Mouse (Mus musculus): ENCODE measurements around the gene Olfr598. TPM values are rescaled to one million over a fixed set of nuclear protein-coding genes. Genes with fewer than 3 reads are reported as not detected.
"Not testable (repeated sequence)": the region's sequence is repeated elsewhere in the genome, so short reads cannot be mapped to it uniquely, and the experiment has no call there.

Olfr598 gene
- not detected in 2 replicates for polyA plus RNA-seq (2015; fragmentation: Nextera tagmentation; extraction: Ambion mirVana)

DNA sequence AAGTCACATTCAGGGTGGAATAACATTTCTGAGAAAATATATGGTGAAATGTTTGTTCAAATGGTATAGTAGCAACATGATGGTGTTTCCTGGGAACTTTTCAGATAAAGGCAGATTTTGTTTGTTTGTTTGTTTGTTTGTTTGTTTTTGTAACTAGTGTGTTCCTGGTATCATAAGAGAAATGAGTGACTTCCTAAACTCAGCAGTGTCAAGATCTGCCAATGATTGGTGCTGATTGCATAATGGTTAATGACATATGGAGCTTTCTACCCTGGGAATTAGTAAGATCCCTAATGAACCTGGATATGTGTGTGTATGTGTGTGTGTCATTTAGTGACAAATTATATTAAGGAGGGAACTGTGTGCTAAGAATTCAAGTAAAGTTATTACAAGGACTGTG, at the start of gene Olfr598:
TSS of gene Olfr598 (plus strand) at position 301 of the 400 bp plus-strand sequence.
- Histone ChIP-seq H3K9ac (no peak within 1 kb of the TSS), H3K27ac (replicated peaks) (no peak within 1 kb of the TSS), H3K4me2 (no peak within 1 kb of the TSS), H3K27me3 (no peaks in the 10 kb centered on the region), H3K36me3 (replicated peaks) (no peaks in the 10 kb centered on the region), H3K9me3 (replicated peaks) (no peaks in the 10 kb centered on the region), H3K4me1 (replicated peaks) (no peaks in the 10 kb centered on the region), H3K4me3 (replicated peaks) (no peak within 1 kb of the TSS)
- ATAC-seq (ENCODE audit: insufficient read depth) = no peak

DNA sequence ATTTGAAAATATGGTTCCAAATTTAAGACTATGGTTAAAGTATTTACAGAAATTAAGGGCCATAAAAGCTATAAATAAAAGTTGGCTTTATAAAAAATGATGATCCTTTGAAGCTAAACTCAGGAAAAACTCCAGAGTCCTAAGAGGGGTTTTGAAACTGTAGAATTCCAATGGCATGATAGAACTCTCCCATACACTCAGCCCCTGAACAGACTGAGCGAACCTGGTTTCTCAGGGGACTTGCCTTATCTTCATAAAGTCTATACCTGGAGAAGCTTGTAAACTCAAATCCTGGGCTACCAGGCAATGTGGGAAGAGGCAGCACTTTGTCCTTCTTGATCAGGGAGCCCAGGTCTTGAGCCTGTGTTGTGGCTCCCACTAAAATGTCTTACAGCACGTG, 18.0 kb upstream of the Olfr598 start, which contains the start of gene Olfr596:
TSS of gene Olfr596 (plus strand) at position 301 of the 400 bp plus-strand sequence.
- not testable (repeated sequence) for H3K4me2 ChIP-seq; H3K9me3 ChIP-seq (replicated peaks); H3K4me1 ChIP-seq (replicated peaks); H3K36me3 ChIP-seq (replicated peaks); H3K27me3 ChIP-seq; H3K27ac ChIP-seq (replicated peaks); H3K4me3 ChIP-seq (replicated peaks); ATAC-seq (ENCODE audit: insufficient read depth); H3K9ac ChIP-seq
- WGBS (ENCODE audit: insufficient replicate concordance) = 78% methylated on average over 2 of the region's 2 CpGs

DNA sequence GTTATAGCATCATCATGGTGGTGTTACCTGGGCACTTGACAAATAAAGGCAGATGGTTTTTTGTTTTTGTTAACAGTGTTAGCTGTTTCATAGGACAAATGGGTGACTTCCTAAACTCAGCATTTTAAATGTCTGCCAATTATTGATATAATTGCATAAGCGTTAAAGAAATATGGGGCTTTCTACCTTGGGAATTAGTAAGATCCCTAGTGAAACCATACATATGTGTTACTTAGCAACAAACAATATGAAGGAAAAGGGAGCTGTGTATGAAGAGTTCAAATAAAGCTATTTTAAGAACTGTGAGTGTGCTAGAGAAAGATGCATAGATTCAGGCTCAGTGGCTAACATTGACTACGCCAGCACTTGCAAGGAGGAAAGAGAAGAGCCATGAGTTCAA, 7.4 kb upstream of the Olfr598 start, which contains the start of gene Olfr597:
TSS of gene Olfr597 (plus strand) at position 301 of the 400 bp plus-strand sequence.
- not testable (repeated sequence) for H3K9me3 ChIP-seq (replicated peaks); H3K4me2 ChIP-seq; H3K4me3 ChIP-seq (replicated peaks); H3K27ac ChIP-seq (replicated peaks); H3K9ac ChIP-seq; H3K27me3 ChIP-seq; ATAC-seq (ENCODE audit: insufficient read depth); H3K36me3 ChIP-seq (replicated peaks); H3K4me1 ChIP-seq (replicated peaks)
- WGBS (ENCODE audit: insufficient replicate concordance) = 56% methylated on average over 2 of the region's 2 CpGs

DNA sequence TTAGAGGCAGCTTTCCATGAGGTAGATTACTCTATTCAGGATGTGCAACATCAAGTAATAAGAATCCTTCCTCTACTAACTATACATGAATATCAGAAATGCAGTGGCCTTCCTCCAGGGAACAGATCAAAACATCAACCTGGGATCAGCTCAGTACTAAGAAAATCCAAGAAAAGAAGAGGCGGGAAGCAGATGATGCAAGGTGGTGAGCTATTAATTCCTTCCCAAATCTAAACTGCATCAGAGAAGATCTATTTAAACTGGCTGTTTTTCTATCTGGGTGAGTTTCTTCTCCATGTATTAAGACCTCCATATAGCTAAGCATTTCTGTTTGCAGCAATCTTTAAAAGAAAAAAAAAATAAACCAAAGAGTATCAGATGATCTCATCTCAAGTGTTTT, 12.2 kb downstream of the Olfr598 start, which contains the start of gene Olfr599:
TSS of gene Olfr599 (plus strand) at position 301 of the 400 bp plus-strand sequence.
- Histone ChIP-seq H3K4me2 (no peak within 1 kb of the TSS), H3K9ac (no peak within 1 kb of the TSS), H3K27ac (replicated peaks) (no peak within 1 kb of the TSS), H3K9me3 (replicated peaks) (no peaks in the 10 kb centered on the region), H3K36me3 (replicated peaks) (no peaks in the 10 kb centered on the region), H3K27me3 (no peaks in the 10 kb centered on the region), H3K4me3 (replicated peaks) (no peak within 1 kb of the TSS), H3K4me1 (replicated peaks) (no peaks in the 10 kb centered on the region)
- 53% methylated on average over 1 of the region's 1 CpGs for WGBS (ENCODE audit: insufficient replicate concordance)
- ATAC-seq (ENCODE audit: insufficient read depth) = no peak

DNA sequence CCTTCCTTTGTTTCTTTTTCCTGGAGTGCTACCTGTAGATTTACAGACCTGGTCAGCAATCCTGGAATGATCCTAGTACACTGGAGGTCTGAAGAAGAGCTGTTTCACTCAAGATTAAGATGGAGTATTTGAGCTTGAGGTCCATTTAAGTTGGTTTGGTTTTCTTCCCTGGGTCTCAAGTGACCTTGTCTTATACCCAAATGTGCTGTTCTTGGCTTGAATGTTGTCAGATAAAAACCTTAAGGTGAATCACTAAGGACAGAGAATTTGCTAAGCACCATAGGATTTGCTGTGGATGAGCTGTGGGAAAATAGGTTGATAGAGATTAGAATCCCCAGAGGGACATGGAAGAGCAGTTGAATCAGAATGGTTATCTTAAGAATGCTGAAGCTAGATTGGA, 26.2 kb downstream of the Olfr598 start, which contains the start of gene Olfr600:
TSS of gene Olfr600 (minus strand) at position 101 of the 400 bp plus-strand sequence.
- no peak within 1 kb of the TSS for H3K9ac ChIP-seq
- H3K4me1 ChIP-seq (replicated peaks) = no peaks in the 10 kb centered on the region
- H3K4me3 ChIP-seq (replicated peaks) = no peak within 1 kb of the TSS
- H3K27me3 ChIP-seq = no peaks in the 10 kb centered on the region
- ATAC-seq (ENCODE audit: insufficient read depth) = no peak
- no peak within 1 kb of the TSS for H3K27ac ChIP-seq (replicated peaks)
- no peak within 1 kb of the TSS for H3K4me2 ChIP-seq
- no peaks in the 10 kb centered on the region for H3K9me3 ChIP-seq (replicated peaks)
- H3K36me3 ChIP-seq (replicated peaks) = no peaks in the 10 kb centered on the region

DNA sequence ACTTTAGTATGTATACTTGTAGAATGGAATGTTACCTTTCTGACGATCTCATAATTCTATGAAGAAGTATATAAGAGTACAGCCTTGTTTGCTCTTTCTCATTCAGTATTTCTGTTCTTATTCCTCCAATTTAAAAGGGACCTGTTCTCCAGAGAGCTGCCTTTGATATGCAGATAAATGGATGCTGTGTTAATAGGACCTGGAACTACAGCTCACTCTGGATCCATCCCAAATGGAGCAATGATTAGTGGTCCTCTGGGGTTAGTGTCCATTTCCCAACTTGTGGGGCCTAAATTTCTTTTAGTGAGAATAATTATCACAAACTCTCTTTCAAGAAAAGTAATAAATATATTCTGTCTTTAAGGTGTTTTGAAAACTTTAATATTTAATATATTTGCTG, 39.2 kb downstream of the Olfr598 start, which contains the start of gene Olfr601:
TSS of gene Olfr601 (minus strand) at position 101 of the 400 bp plus-strand sequence.
- Histone ChIP-seq H3K4me3 (replicated peaks) (no peak within 1 kb of the TSS), H3K4me2 (no peak within 1 kb of the TSS), H3K9ac (no peak within 1 kb of the TSS), H3K27me3 (no peaks in the 10 kb centered on the region), H3K9me3 (replicated peaks) (no peaks in the 10 kb centered on the region), H3K4me1 (replicated peaks) (no peaks in the 10 kb centered on the region), H3K36me3 (replicated peaks) (no peaks in the 10 kb centered on the region), H3K27ac (replicated peaks) (no peak within 1 kb of the TSS)
- WGBS (ENCODE audit: insufficient replicate concordance) = 63% methylated on average over 1 of the region's 1 CpGs
- ATAC-seq (ENCODE audit: insufficient read depth) = no peak

Other genes with a start within 250 kb of the Olfr598 start
- gene Olfr584, start 241.7 kb upstream of the Olfr598 start, polyA plus RNA-seq (2015; fragmentation: Nextera tagmentation; extraction: Ambion mirVana) = not detected in 2 replicates
- not detected in 2 replicates for gene Olfr585, start 225.8 kb upstream of the Olfr598 start, polyA plus RNA-seq (2015; fragmentation: Nextera tagmentation; extraction: Ambion mirVana)
- gene Olfr586, start 197.9 kb upstream of the Olfr598 start, polyA plus RNA-seq (2015; fragmentation: Nextera tagmentation; extraction: Ambion mirVana) = not detected in 2 replicates
- gene Olfr588-ps1, start 182.7 kb upstream of the Olfr598 start, polyA plus RNA-seq (2015; fragmentation: Nextera tagmentation; extraction: Ambion mirVana) = not detected in 2 replicates
- not detected in 2 replicates for gene Olfr589, start 167.2 kb upstream of the Olfr598 start, polyA plus RNA-seq (2015; fragmentation: Nextera tagmentation; extraction: Ambion mirVana)
- not detected in 2 replicates for gene Olfr591, start 145.2 kb upstream of the Olfr598 start, polyA plus RNA-seq (2015; fragmentation: Nextera tagmentation; extraction: Ambion mirVana)
- gene Olfr592, start 138.8 kb upstream of the Olfr598 start, polyA plus RNA-seq (2015; fragmentation: Nextera tagmentation; extraction: Ambion mirVana) = not detected in 2 replicates
- gene Olfr593, start 111.7 kb upstream of the Olfr598 start, polyA plus RNA-seq (2015; fragmentation: Nextera tagmentation; extraction: Ambion mirVana) = not detected in 2 replicates
- not detected in 2 replicates for gene Olfr594, start 106.6 kb upstream of the Olfr598 start, polyA plus RNA-seq (2015; fragmentation: Nextera tagmentation; extraction: Ambion mirVana)
- not detected in 2 replicates for gene Usp17ld, start 71.1 kb upstream of the Olfr598 start, polyA plus RNA-seq (2015; fragmentation: Nextera tagmentation; extraction: Ambion mirVana)
- not detected in 2 replicates for gene Olfr596, start 17.9 kb upstream of the Olfr598 start, polyA plus RNA-seq (2015; fragmentation: Nextera tagmentation; extraction: Ambion mirVana)
- gene Olfr597, start 7.3 kb upstream of the Olfr598 start, polyA plus RNA-seq (2015; fragmentation: Nextera tagmentation; extraction: Ambion mirVana) = not detected in 2 replicates
- not detected in 2 replicates for gene Olfr599, start 12.3 kb downstream of the Olfr598 start, polyA plus RNA-seq (2015; fragmentation: Nextera tagmentation; extraction: Ambion mirVana)
- not detected in 2 replicates for gene Olfr600, start 26.1 kb downstream of the Olfr598 start, polyA plus RNA-seq (2015; fragmentation: Nextera tagmentation; extraction: Ambion mirVana)
- not detected in 2 replicates for gene Olfr601, start 39.1 kb downstream of the Olfr598 start, polyA plus RNA-seq (2015; fragmentation: Nextera tagmentation; extraction: Ambion mirVana)
- not detected in 2 replicates for gene Olfr603, start 62.6 kb downstream of the Olfr598 start, polyA plus RNA-seq (2015; fragmentation: Nextera tagmentation; extraction: Ambion mirVana)
- not detected in 2 replicates for gene Usp17lc, start 91.5 kb downstream of the Olfr598 start, polyA plus RNA-seq (2015; fragmentation: Nextera tagmentation; extraction: Ambion mirVana)
- gene Olfr605, start 121.9 kb downstream of the Olfr598 start, polyA plus RNA-seq (2015; fragmentation: Nextera tagmentation; extraction: Ambion mirVana) = not detected in 2 replicates
- gene Olfr606, start 125.5 kb downstream of the Olfr598 start, polyA plus RNA-seq (2015; fragmentation: Nextera tagmentation; extraction: Ambion mirVana) = not detected in 2 replicates
- not detected in 2 replicates for gene Olfr607, start 140.6 kb downstream of the Olfr598 start, polyA plus RNA-seq (2015; fragmentation: Nextera tagmentation; extraction: Ambion mirVana)
- gene Olfr608, start 146.3 kb downstream of the Olfr598 start, polyA plus RNA-seq (2015; fragmentation: Nextera tagmentation; extraction: Ambion mirVana) = not detected in 2 replicates
- gene Olfr609, start 174.5 kb downstream of the Olfr598 start, polyA plus RNA-seq (2015; fragmentation: Nextera tagmentation; extraction: Ambion mirVana) = not detected in 2 replicates
- not detected in 2 replicates for gene Olfr610, start 188.6 kb downstream of the Olfr598 start, polyA plus RNA-seq (2015; fragmentation: Nextera tagmentation; extraction: Ambion mirVana)
- gene Olfr611, start 197.3 kb downstream of the Olfr598 start, polyA plus RNA-seq (2015; fragmentation: Nextera tagmentation; extraction: Ambion mirVana) = not detected in 2 replicates
- gene Olfr612, start 219.1 kb downstream of the Olfr598 start, polyA plus RNA-seq (2015; fragmentation: Nextera tagmentation; extraction: Ambion mirVana) = not detected in 2 replicates
- not detected in 2 replicates for gene Olfr613, start 224.5 kb downstream of the Olfr598 start, polyA plus RNA-seq (2015; fragmentation: Nextera tagmentation; extraction: Ambion mirVana)
- not detected in 2 replicates for gene Olfr615, start 232.5 kb downstream of the Olfr598 start, polyA plus RNA-seq (2015; fragmentation: Nextera tagmentation; extraction: Ambion mirVana)
- gene Olfr616, start 245.6 kb downstream of the Olfr598 start, polyA plus RNA-seq (2015; fragmentation: Nextera tagmentation; extraction: Ambion mirVana) = not detected in 2 replicates
- gene Olfr617, start 249.5 kb downstream of the Olfr598 start, polyA plus RNA-seq (2015; fragmentation: Nextera tagmentation; extraction: Ambion mirVana) = not detected in 2 replicates

Measured in liver, embryonic 15.5 days (tissue).